Mouse (Mus musculus): Measurements from ENCODE around the gene Pnkp. TPM values are rescaled to one million over a fixed set of nuclear protein-coding genes. Genes with fewer than 3 reads are reported as not detected.
A peak's percentile ranks its signal among the peaks of the same experiment; 100 is the strongest.

Pnkp gene
- polyA plus RNA-seq, 1 experiment from 2014 or later: 28.5 TPM

- Histone ChIP-seq H3K9me3 (no peaks in the 10 kb centered on the region), H3K36me3 (peaks cover 69% of the 10 kb centered on the region), H3K4me1 (peaks cover 57% of the 10 kb centered on the region), H3K27me3 (ENCODE audit: insufficient read depth, poor library complexity, severe bottlenecking) (no peaks in the 10 kb centered on the region), H3K27ac (no peak overlapping the region), H3K4me3 (no peak overlapping the region; the same call in 1 of the 2 replicates)
- no peak for DNase-seq (ENCODE audit: low spot score)
- WGBS: 84% methylated on average over 14 of the region's 14 CpGs
These were observed 4.5 kb downstream of the Pnkp start for GRCm38 (mm10) chr7:44861429-44861816.

- Histone ChIP-seq H3K9me3 (no peaks in the 10 kb centered on the region), H3K27me3 (ENCODE audit: insufficient read depth, poor library complexity, severe bottlenecking) (no peaks in the 10 kb centered on the region), H3K4me3 (no peak overlapping the region), H3K36me3 (peaks cover 75% of the 10 kb centered on the region), H3K4me1 (peaks cover 62% of the 10 kb centered on the region), H3K27ac (no peak overlapping the region)
- DNase-seq (ENCODE audit: low spot score): no peak
- WGBS: 83% methylated on average over 8 of the region's 8 CpGs
These were observed 5.5 kb downstream of the Pnkp start for GRCm38 (mm10) chr7:44862434-44862833.

GRCm38 (mm10) chr7:44863210-44863609, 6.3 kb downstream of the Pnkp start:
- Histone ChIP-seq H3K27ac (no peak overlapping the region), H3K4me3 (peak overlapping the region; percentile 0; the same call in 1 of the 2 replicates), H3K27me3 (ENCODE audit: insufficient read depth, poor library complexity, severe bottlenecking) (no peaks in the 10 kb centered on the region), H3K4me1 (peaks cover 62% of the 10 kb centered on the region), H3K36me3 (peaks cover 75% of the 10 kb centered on the region), H3K9me3 (no peaks in the 10 kb centered on the region)
- no peak for DNase-seq (ENCODE audit: low spot score)
- 89% methylated on average over 14 of the region's 14 CpGs for WGBS

- Histone ChIP-seq H3K4me3 (no peak overlapping the region), H3K9me3 (no peaks in the 10 kb centered on the region), H3K27me3 (ENCODE audit: insufficient read depth, poor library complexity, severe bottlenecking) (no peaks in the 10 kb centered on the region), H3K36me3 (peaks cover 73% of the 10 kb centered on the region), H3K27ac (no peak overlapping the region; the same call in 1 of the 2 replicates), H3K4me1 (peaks cover 62% of the 10 kb centered on the region)
- DNase-seq (ENCODE audit: low spot score): no peak
- WGBS: 89% methylated on average over 11 of the region's 11 CpGs
These were observed 7.1 kb downstream of the Pnkp start for GRCm38 (mm10) chr7:44863982-44864494.

GRCm38 (mm10) chr7:44864595-44865542, 7.9 kb downstream of the Pnkp start:
- WGBS: 83% methylated on average over 24 of the region's 24 CpGs
- H3K36me3 ChIP-seq: peaks cover 69% of the 10 kb centered on the region

GRCm38 (mm10) chr7:44866276-44867009, 9.5 kb downstream of the Pnkp start:
- peaks cover 56% of the 10 kb centered on the region for H3K36me3 ChIP-seq
- H3K4me3 ChIP-seq: peak overlapping the region; percentile 89
- H3K9me3 ChIP-seq: no peaks in the 10 kb centered on the region
- 63% methylated on average over 15 of the region's 15 CpGs for WGBS
- no peaks in the 10 kb centered on the region for H3K27me3 ChIP-seq (ENCODE audit: insufficient read depth, poor library complexity, severe bottlenecking)
- DNase-seq (ENCODE audit: low spot score): no peak
- H3K4me1 ChIP-seq: peaks cover 60% of the 10 kb centered on the region
- peak overlapping the region; percentile 97 for H3K27ac ChIP-seq

More at GRCm38 (mm10) chr7:44864595-44865542, 7.9 kb downstream of the Pnkp start:
- H3K27ac ChIP-seq: no peak overlapping the region
- no peaks in the 10 kb centered on the region for H3K9me3 ChIP-seq
- 0 out of 2 replicates have a peak overlapping the region, but pooled peaks have one; percentile 12 for H3K4me3 ChIP-seq
- DNase-seq (ENCODE audit: low spot score): no peak
- peaks cover 62% of the 10 kb centered on the region for H3K4me1 ChIP-seq
- no peaks in the 10 kb centered on the region for H3K27me3 ChIP-seq (ENCODE audit: insufficient read depth, poor library complexity, severe bottlenecking)

- Histone ChIP-seq H3K36me3 (peaks cover 49% of the 10 kb centered on the region), H3K9me3 (no peaks in the 10 kb centered on the region), H3K4me3 (peak overlapping the region; percentile 89), H3K27me3 (ENCODE audit: insufficient read depth, poor library complexity, severe bottlenecking) (no peaks in the 10 kb centered on the region), H3K27ac (peak overlapping the region; percentile 97), H3K4me1 (peaks cover 57% of the 10 kb centered on the region)
- no peak for DNase-seq (ENCODE audit: low spot score)
- 66% methylated on average over 19 of the region's 19 CpGs for WGBS
These were observed 10.2 kb downstream of the Pnkp start for GRCm38 (mm10) chr7:44867010-44867702.

GRCm38 (mm10) chr7:44867802-44868201, 10.9 kb downstream of the Pnkp start:
- H3K27me3 ChIP-seq (ENCODE audit: insufficient read depth, poor library complexity, severe bottlenecking): no peaks in the 10 kb centered on the region
- no peak for DNase-seq (ENCODE audit: low spot score)
- peaks cover 60% of the 10 kb centered on the region for H3K4me1 ChIP-seq
- WGBS: 55% methylated on average over 9 of the region's 9 CpGs
- H3K9me3 ChIP-seq: no peaks in the 10 kb centered on the region
- peak overlapping the region; percentile 97 for H3K27ac ChIP-seq
- H3K4me3 ChIP-seq: peak overlapping the region; percentile 89
- peaks cover 42% of the 10 kb centered on the region for H3K36me3 ChIP-seq

GRCm38 (mm10) chr7:44868465-44868864, 11.5 kb downstream of the Pnkp start:
- no peak for DNase-seq (ENCODE audit: low spot score)
- WGBS: 9% methylated on average over 16 of the region's 16 CpGs
- H3K4me3 ChIP-seq: peak overlapping the region; percentile 89
- peak overlapping the region; percentile 97 for H3K27ac ChIP-seq
- H3K36me3 ChIP-seq: peaks cover 36% of the 10 kb centered on the region
- H3K9me3 ChIP-seq: no peaks in the 10 kb centered on the region
- H3K4me1 ChIP-seq: peaks cover 64% of the 10 kb centered on the region
- H3K27me3 ChIP-seq (ENCODE audit: insufficient read depth, poor library complexity, severe bottlenecking): no peaks in the 10 kb centered on the region

GRCm38 (mm10) chr7:44868919-44869696, 12.2 kb downstream of the Pnkp start:
- H3K4me3 ChIP-seq: peak overlapping the region; percentile 89
- H3K27me3 ChIP-seq (ENCODE audit: insufficient read depth, poor library complexity, severe bottlenecking): no peaks in the 10 kb centered on the region
- under 1% methylated on average over 100 of the region's 108 CpGs for WGBS
- H3K27ac ChIP-seq: peak overlapping the region; percentile 97
- peaks cover 29% of the 10 kb centered on the region for H3K36me3 ChIP-seq
- peak; percentile 88 for DNase-seq (ENCODE audit: low spot score)
- peaks cover 67% of the 10 kb centered on the region for H3K4me1 ChIP-seq
- no peaks in the 10 kb centered on the region for H3K9me3 ChIP-seq

- peak; percentile 98 for DNase-seq (ENCODE audit: low spot score)
- Histone ChIP-seq H3K4me3 (peak within 1 kb of the TSS; percentile 89), H3K27ac (peak within 1 kb of the TSS; percentile 97), H3K9me3 (no peaks in the 10 kb centered on the region), H3K36me3 (peaks cover 21% of the 10 kb centered on the region), H3K4me1 (peaks cover 60% of the 10 kb centered on the region), H3K27me3 (ENCODE audit: insufficient read depth, poor library complexity, severe bottlenecking) (no peaks in the 10 kb centered on the region)
- 7% methylated on average over 29 of the region's 29 CpGs for WGBS
These were observed 13.0 kb downstream of the Pnkp start, which contains the start of gene Ptov1 for GRCm38 (mm10) chr7:44869697-44870528. Gene Ptov1 (minus strand): TSS chr7:44869788.
